ENCODE assay signal across 24 mouse cellular contexts in the genomic region with DNA sequence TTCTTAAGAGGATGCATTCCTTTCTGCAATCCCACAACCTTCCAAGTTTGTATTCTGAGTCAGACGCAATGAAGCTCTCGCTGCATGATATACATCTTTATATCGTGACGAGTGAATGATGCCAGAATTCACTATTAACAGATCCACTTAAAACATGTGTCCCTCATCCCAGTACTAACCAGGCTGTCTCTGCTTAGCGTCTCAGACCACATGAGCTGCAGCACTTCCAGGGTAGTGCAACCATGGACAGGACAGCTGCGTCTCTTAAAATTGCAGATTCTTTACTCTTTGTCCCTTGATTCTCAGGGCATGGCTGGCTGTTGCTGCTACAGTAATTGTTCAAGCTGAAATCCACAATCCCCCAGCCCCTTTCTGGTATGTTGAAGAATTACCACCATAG.
"Had no signal": no experiment of that assay in that cellular context is flagged by ENCODE, and none has a peak within 500 bp of the region (broad histone marks: within the 10 kb centered on the region; RNA-seq: fewer than 3 reads in every experiment).

No protein-coding gene starts in this region.

- DNase-seq: forebrain, postnatal 0 days; gastrocnemius, postnatal 14 days; gastrocnemius, postnatal 36 days; heart, adult 18-20 months; heart, postnatal 14 days; heart, postnatal 36 days; kidney, adult 11 months; kidney, adult 2 months; kidney, adult 9 months; kidney, postnatal 14 days; kidney, postnatal 36 days; layer of hippocampus, adult 9-11 months; layer of hippocampus, postnatal 36 days; left cerebral cortex, postnatal 4 days had no signal

- H3K4me3 ChIP-seq: heart, embryonic 13.5 days; heart, embryonic 15.5 days; kidney, embryonic 15.5 days; limb, embryonic 13.5 days; limb, embryonic 15.5 days had no signal

- H3K4me2 ChIP-seq: heart, embryonic 11.5 days; heart, embryonic 13.5 days; heart, embryonic 15.5 days; hindbrain, embryonic 14.5 days; kidney, embryonic 15.5 days; limb, embryonic 13.5 days; limb, embryonic 15.5 days had no signal

- H3K4me1 ChIP-seq: heart, embryonic 15.5 days; limb, embryonic 13.5 days; limb, embryonic 15.5 days had no signal

- H3K9me3 ChIP-seq: heart, embryonic 13.5 days; heart, embryonic 15.5 days; kidney, embryonic 15.5 days; limb, embryonic 13.5 days; limb, embryonic 15.5 days had no signal

- ATAC-seq: forebrain, postnatal 0 days; hindbrain, embryonic 16.5 days; intestine, embryonic 16.5 days had no signal

- H3K27ac ChIP-seq: heart, embryonic 13.5 days; heart, embryonic 15.5 days; hindbrain, embryonic 14.5 days; kidney, embryonic 15.5 days; kidney, postnatal 0 days; limb, embryonic 13.5 days; limb, embryonic 15.5 days had no signal

- H3K9ac ChIP-seq: forebrain, postnatal 0 days; heart, embryonic 13.5 days; heart, embryonic 15.5 days; hindbrain, embryonic 14.5 days; kidney, embryonic 15.5 days; limb, embryonic 13.5 days; limb, embryonic 15.5 days had no signal

- H3K36me3 ChIP-seq: heart, embryonic 13.5 days; heart, embryonic 15.5 days; kidney, embryonic 15.5 days; limb, embryonic 13.5 days; limb, embryonic 15.5 days had no signal

- H3K27me3 ChIP-seq: heart, embryonic 13.5 days; heart, embryonic 15.5 days; kidney, embryonic 15.5 days; limb, embryonic 13.5 days; limb, embryonic 15.5 days had no signal
